Mouse (Mus musculus): ENCODE measurements around the gene Anapc11.
A peak's percentile ranks its signal among the peaks of the same experiment; 100 is the strongest.

Gene Anapc11

GRCm38 (mm10) chr11:120606764-120607163, 8.5 kb downstream of the Anapc11 start:
- no peak for DNase-seq (ENCODE audit: low read depth)

- DNase-seq (ENCODE audit: low read depth) = no peak
Measured at GRCm38 (mm10) chr11:120608241-120609034, 10.2 kb downstream of the Anapc11 start, which contains the start of gene Npb. Gene Npb, plus strand, starts transcription at chr11:120608477.

- DNase-seq (ENCODE audit: low read depth) = no peak
Measured at GRCm38 (mm10) chr11:120609250-120609649, 11.0 kb downstream of the Anapc11 start.

GRCm38 (mm10) chr11:120610477-120611046, 12.3 kb downstream of the Anapc11 start:
- no peak for DNase-seq (ENCODE audit: low read depth)

- DNase-seq (ENCODE audit: low read depth) = no peak
Measured at GRCm38 (mm10) chr11:120612763-120613162, 14.5 kb downstream of the Anapc11 start.

- DNase-seq (ENCODE audit: low read depth) = no peak
Measured at GRCm38 (mm10) chr11:120613481-120613972, 15.3 kb downstream of the Anapc11 start.

GRCm38 (mm10) chr11:120613976-120614375, 15.8 kb downstream of the Anapc11 start:
- DNase-seq (ENCODE audit: low read depth) = no peak

GRCm38 (mm10) chr11:120615167-120615566, 16.9 kb downstream of the Anapc11 start:
- DNase-seq (ENCODE audit: low read depth) = no peak

GRCm38 (mm10) chr11:120615606-120616203, 17.5 kb downstream of the Anapc11 start:
- DNase-seq (ENCODE audit: low read depth) = no peak

- no peak for DNase-seq (ENCODE audit: low read depth)
Measured at GRCm38 (mm10) chr11:120616617-120617294, 18.5 kb downstream of the Anapc11 start.

- peak; percentile 92 for DNase-seq (ENCODE audit: low read depth)
Measured at GRCm38 (mm10) chr11:120617519-120618112, 19.4 kb downstream of the Anapc11 start, which contains the start of gene Pcyt2. Gene Pcyt2, minus strand, starts transcription at chr11:120617936.

GRCm38 (mm10) chr11:120618619-120619535, 20.7 kb downstream of the Anapc11 start:
- DNase-seq (ENCODE audit: low read depth) = no peak

- no peak for DNase-seq (ENCODE audit: low read depth)
Measured at GRCm38 (mm10) chr11:120620195-120620594, 22.0 kb downstream of the Anapc11 start.

GRCm38 (mm10) chr11:120622805-120623204, 24.6 kb downstream of the Anapc11 start:
- no peak for DNase-seq (ENCODE audit: low read depth)

GRCm38 (mm10) chr11:120623961-120624679, 25.9 kb downstream of the Anapc11 start:
- DNase-seq (ENCODE audit: low read depth) = no peak

GRCm38 (mm10) chr11:120624680-120625111, 26.5 kb downstream of the Anapc11 start:
- DNase-seq (ENCODE audit: low read depth) = no peak

GRCm38 (mm10) chr11:120625152-120625775, 27.0 kb downstream of the Anapc11 start, which contains the start of gene Sirt7:
Gene Sirt7, minus strand, starts transcription at chr11:120625240.
- no peak for DNase-seq (ENCODE audit: low read depth)

- no peak for DNase-seq (ENCODE audit: low read depth)
Measured at GRCm38 (mm10) chr11:120626785-120627467, 28.7 kb downstream of the Anapc11 start.
